Mouse (Mus musculus) gastrocnemius, adult 18-20 months (tissue): ENCODE data around the gene Sergef. TPM values are rescaled to one million over a fixed set of nuclear protein-coding genes. Genes with fewer than 3 reads are reported as not detected.

Experiments used
- DNase-seq: peaks from one replicate; pipeline ENCODE4 v3.0.0; 2021; ENCODE audit warnings: low spot score
- total RNA-seq, 2 experiments: library from RNA; stranded (reverse); gene quantifications; 2 replicates each; pipeline ENCODE4 v1.2.3; 2021

Gene Sergef
- total RNA-seq, 2 experiments from 2014 or later = 3.9 to 4.3 TPM

GRCm38 (mm10) chr7:46542117-46542516 lies 97.5 kb downstream of the Sergef start:
- DNase-seq = no peak

GRCm38 (mm10) chr7:46540616-46541015 lies 99.0 kb downstream of the Sergef start:
- no peak for DNase-seq

GRCm38 (mm10) chr7:46536456-46537097 lies 103.0 kb downstream of the Sergef start:
- no peak for DNase-seq

DNA sequence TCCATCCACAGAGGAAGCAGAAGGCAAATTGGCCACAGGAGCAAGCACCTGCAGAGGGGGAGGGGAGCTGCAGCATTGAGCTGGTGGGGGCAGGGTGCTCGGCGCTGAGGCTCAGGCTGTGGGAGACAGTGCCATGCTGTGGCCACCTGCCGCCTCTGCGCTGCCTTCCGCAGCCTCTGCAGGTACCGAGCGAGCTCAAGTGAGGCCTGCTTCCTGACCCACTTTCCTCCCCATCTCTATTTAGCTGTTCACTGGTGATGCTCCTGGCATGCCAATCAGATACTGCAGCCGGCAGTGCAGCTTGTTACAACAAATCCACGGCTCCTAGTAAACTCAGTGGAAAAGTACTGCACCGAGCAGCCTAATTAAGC lies 104.2 kb downstream of the Sergef start:
- DNase-seq = no peak

GRCm38 (mm10) chr7:46534767-46535428 lies 104.7 kb downstream of the Sergef start:
- no peak for DNase-seq

- no peak for DNase-seq
These were observed 106.1 kb downstream of the Sergef start for GRCm38 (mm10) chr7:46533518-46533917.

DNA sequence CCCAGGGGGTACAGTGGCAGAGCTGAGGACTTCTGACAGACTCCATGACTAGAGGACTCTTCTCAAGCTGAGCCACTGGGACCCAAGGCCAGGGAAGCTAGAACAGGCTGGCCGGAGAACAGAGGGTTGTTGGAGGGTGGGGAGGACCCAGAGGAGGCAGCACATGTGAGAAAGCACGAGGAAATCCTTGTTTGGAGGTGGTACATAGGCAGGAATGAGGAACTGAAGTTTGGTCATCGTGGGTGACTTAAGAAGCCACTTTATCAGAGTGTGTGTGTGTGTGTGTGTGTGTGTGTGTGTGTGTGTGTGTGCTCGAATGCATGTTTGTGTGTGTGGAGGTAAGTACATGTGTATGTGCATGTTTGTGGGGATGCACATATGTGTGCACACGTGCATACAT lies 108.3 kb downstream of the Sergef start:
- no peak for DNase-seq

- no peak for DNase-seq
These were observed 109.7 kb downstream of the Sergef start for GRCm38 (mm10) chr7:46529930-46530329.

GRCm38 (mm10) chr7:46529259-46529658 lies 110.3 kb downstream of the Sergef start:
- DNase-seq = no peak

DNA sequence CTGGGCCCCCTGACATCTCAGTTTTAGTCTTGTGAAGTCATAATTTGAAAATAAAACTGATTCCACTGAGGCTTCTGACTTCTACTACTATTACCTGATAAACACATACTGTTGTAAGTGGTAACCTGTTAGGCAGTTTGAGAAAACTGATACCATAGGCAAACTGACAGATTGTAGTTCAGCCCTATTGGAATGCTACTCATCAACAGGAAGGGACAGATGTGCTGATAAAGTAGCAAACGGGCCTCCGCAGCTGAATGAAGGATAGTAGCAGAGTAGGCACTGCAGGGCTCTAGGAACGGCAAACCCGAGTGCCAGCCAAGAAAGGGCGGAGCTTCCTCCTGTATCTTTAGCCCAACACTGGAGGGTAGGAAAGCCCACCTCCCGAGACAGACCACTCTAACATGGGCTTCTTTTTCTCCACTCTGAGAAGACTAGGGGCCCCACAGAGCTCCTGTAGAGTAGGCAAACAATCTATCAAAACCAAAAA lies 112.9 kb downstream of the Sergef start:
- no peak for DNase-seq

DNA sequence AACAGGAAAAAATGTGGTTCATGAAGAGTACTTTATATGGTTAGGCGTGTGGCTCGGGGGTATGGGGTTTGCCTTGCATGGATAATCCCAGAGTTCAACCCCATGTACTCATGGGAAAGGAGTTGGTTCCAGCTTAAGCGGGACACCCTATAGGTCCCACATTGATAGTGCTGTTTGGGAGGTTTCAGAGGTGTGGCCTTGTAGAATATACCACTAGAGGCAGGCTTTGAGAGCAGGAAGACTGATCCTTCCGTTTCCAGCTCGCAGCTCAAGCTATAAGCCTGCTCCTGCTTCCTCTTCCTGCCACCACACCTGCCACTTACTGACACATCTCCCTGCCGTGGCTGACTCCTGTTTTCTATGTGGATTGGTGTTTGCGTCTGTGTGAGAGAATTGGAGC lies 116.4 kb downstream of the Sergef start:
- DNase-seq = no peak

DNA sequence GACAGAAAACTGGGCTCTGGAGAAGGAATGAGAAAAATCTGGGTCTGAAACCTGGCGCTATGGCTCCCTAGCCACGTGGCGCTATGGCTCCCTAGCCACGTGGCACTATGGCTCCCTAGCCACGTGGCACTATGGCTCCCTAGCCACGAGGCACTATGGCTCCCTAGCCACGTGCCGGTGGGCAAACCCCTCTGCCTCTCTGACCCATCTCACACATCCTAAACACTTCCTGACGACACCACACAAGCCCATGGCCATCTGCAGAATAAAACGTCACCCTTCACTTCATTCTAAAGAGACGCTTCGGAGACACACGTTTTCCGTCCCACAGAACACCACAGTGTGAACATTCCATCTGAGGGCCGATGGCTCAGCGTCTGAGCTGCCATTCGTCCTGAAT lies 117.8 kb downstream of the Sergef start:
- DNase-seq = no peak

- no peak for DNase-seq
These were observed 120.5 kb downstream of the Sergef start for GRCm38 (mm10) chr7:46519148-46519547.

- no peak for DNase-seq
These were observed 122.4 kb downstream of the Sergef start for GRCm38 (mm10) chr7:46517158-46517557.

GRCm38 (mm10) chr7:46515960-46516359 lies 123.6 kb downstream of the Sergef start:
- no peak for DNase-seq

- no peak for DNase-seq
These were observed 124.6 kb downstream of the Sergef start for GRCm38 (mm10) chr7:46514981-46515380.

DNA sequence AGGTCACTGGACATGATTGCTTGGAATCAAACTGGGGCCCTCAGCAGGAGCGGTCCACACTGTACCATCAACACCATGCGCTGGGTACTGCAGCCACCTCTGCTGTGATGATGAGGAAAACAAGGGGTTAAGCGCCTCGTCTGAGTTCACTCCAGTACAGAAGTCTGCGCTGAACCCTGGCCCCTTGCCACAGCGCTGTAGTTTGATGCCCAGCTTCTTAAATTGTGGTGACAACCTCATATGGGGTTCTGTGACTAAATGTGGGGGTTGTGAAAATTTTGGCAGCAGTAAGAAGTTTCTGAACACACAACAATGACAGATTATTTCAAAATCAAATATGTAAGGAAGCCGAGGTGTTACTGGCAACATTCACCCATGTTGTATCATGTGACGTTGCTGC lies 126.0 kb downstream of the Sergef start:
- DNase-seq = no peak

GRCm38 (mm10) chr7:46512792-46513191 lies 126.8 kb downstream of the Sergef start:
- no peak for DNase-seq

DNA sequence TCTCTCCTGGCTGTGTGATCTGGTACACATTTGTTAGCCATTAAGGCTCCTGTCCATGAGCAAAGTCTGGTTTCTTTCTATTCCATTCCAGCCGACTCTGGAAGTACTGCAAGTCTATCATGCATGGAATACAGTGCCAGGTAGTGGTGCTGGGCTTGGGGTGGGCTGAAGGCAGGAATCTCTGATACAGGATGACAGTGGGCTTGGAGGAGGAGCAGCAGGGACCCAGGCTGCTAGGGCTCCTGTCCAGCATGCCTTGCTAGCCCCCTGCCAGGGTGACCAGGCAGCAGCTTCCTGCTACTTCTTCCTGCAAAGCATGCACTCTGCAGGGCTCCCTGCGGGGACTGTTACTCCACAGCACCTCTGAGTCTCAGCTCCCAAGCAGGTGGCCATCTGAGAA lies 128.8 kb downstream of the Sergef start:
- DNase-seq = no peak

- DNase-seq = no peak
These were observed 130.0 kb downstream of the Sergef start for GRCm38 (mm10) chr7:46509391-46510310.

DNA sequence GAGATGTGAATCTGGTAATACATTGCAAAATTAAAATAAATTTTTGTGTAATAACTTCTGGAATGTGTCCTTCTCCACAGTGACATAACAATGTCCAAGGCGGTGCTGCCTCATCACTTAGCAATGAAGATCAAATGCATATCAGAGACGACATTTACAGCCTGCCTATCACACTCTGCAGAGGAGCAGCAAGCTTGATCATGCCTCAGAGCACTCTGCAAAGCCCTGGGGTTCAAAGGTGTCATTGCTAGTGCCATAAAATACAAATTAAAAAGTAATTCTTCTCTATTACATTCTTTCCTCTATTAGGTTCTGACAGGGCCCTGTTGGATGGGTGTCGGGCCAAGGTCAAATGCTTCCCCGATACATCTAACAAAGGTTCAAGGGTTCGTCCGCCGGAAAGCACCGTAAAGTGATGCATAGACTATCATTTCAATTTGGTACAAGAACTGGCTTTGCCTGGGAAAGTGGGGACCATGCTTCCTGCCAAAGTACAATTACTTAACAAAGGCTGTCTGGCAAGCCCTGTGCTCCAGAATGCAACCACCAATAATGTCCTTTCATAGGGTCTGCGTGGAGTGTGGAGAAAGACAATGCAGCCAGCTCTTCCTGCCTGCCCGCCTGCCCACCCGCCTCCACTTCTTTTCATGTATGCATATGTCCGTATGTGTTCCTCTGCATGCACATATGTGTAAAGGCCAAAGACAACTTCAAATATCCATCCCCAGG lies 130.9 kb downstream of the Sergef start:
- no peak for DNase-seq

DNA sequence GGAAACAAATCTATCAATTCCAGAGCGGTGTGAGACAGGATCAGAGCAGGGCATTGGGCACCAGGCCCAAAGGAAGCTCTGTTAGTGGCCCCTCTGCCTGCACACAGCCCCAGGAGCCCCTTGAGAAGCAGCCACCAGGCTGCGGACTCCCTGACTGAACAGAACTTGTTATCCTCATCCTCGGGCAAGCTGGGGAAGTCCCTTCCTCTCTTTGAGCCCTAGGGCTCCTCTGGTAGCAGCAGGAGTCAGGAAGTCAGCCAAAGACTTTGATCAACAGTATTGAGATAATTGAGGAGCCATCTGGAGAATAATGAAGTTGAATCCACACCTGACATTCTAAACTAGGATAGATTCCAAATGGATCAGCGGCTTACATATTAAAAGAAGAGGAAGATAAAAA lies 135.4 kb downstream of the Sergef start:
- no peak for DNase-seq
